Mouse (Mus musculus): ENCODE results near the gene Ssna1. TPM values are rescaled to one million over a fixed set of nuclear protein-coding genes. Genes with fewer than 3 reads are reported as not detected.

The Ssna1 gene
- total and polyA plus RNA-seq, 3 experiments, result 47.0 to 237 (median 100) TPM

DNA sequence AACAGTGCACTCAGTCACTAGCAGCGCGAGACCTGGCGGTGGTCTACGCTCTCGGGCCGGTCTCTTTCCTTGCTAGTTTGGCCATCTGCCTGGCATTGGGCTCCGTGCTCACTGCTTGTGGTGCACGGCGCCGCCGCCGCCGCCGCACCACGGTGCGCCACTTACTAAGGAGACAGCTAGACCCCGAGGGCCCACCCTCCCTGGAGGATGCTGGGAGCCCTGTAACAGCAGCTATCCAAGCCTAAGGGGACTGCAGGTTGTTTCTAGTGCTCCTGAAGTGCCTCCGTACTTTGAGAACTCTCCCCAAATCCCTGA, 18.5 kb upstream of the Ssna1 start:
- H3K4me1 ChIP-seq (ENCODE audit: insufficient read depth, low read depth, low read length), result peaks cover 26% of the 10 kb centered on the region
- ATAC-seq (ENCODE audit: extremely low read depth, insufficient number of reproducible peaks, low FRiP score, poor library complexity, severe bottlenecking) (no peak), DNase-seq (ENCODE audit: low spot score) (no peak)
- peaks cover 13% of the 10 kb centered on the region for H3K36me3 ChIP-seq (replicated peaks)
- H3K4me3 ChIP-seq (ENCODE audit: low read depth, low read length), result no peak overlapping the region
- H3K9me3 ChIP-seq (replicated peaks), result no peaks in the 10 kb centered on the region
- no peak for TF ChIP-seq POLR2AphosphoS5 (IDR thresholded peaks at IDR 0.05; ENCODE audit: insufficient replicate concordance, low read depth, low read length)
- TF ChIP-seq GATA2 (IDR thresholded peaks at IDR 0.05; ENCODE audit: borderline replicate concordance, low read depth, low read length), result no peak
- no peak for TF ChIP-seq GATA1 (IDR thresholded peaks at IDR 0.05; ENCODE audit: borderline replicate concordance, low read length)
- TF ChIP-seq TAL1 (conservative IDR thresholded peaks at IDR 0.05; ENCODE audit: low read depth, low read length), result no peak
- TF ChIP-seq CTCF (IDR thresholded peaks at IDR 0.05; ENCODE audit: low read depth, low read length), result no peak
- peaks cover 69% of the 10 kb centered on the region for H3K27me3 ChIP-seq (ENCODE audit: insufficient read depth, low read length)

GRCm38 (mm10) chr2:25290101-25290815, 18.0 kb upstream of the Ssna1 start:
- peaks cover 63% of the 10 kb centered on the region for H3K27me3 ChIP-seq (ENCODE audit: insufficient read depth, low read length)
- ATAC-seq (ENCODE audit: extremely low read depth, insufficient number of reproducible peaks, low FRiP score, poor library complexity, severe bottlenecking), result no peak
- peaks cover 26% of the 10 kb centered on the region for H3K4me1 ChIP-seq (ENCODE audit: insufficient read depth, low read depth, low read length)
- TF ChIP-seq TAL1 (conservative IDR thresholded peaks at IDR 0.05; ENCODE audit: low read depth, low read length) (no peak), GATA2 (IDR thresholded peaks at IDR 0.05; ENCODE audit: borderline replicate concordance, low read depth, low read length) (no peak), POLR2AphosphoS5 (IDR thresholded peaks at IDR 0.05; ENCODE audit: insufficient replicate concordance, low read depth, low read length) (no peak), GATA1 (IDR thresholded peaks at IDR 0.05; ENCODE audit: borderline replicate concordance, low read length) (no peak), CTCF (IDR thresholded peaks at IDR 0.05; ENCODE audit: low read depth, low read length) (no peak)
- no peak for DNase-seq (ENCODE audit: low spot score)
- H3K36me3 ChIP-seq (replicated peaks), result peaks cover 18% of the 10 kb centered on the region
- peak overlapping the region; percentile 20; the same call in 1 of the 2 replicates for H3K4me3 ChIP-seq (ENCODE audit: low read depth, low read length)
- H3K9me3 ChIP-seq (replicated peaks), result no peaks in the 10 kb centered on the region

- DNase-seq (ENCODE audit: low spot score) (no peak), ATAC-seq (ENCODE audit: extremely low read depth, insufficient number of reproducible peaks, low FRiP score, poor library complexity, severe bottlenecking) (no peak)
- H3K4me1 ChIP-seq (ENCODE audit: insufficient read depth, low read depth, low read length), result peaks cover 26% of the 10 kb centered on the region
- H3K27me3 ChIP-seq (ENCODE audit: insufficient read depth, low read length), result peaks cover 57% of the 10 kb centered on the region
- TF ChIP-seq GATA2 (IDR thresholded peaks at IDR 0.05; ENCODE audit: borderline replicate concordance, low read depth, low read length) (no peak), POLR2AphosphoS5 (IDR thresholded peaks at IDR 0.05; ENCODE audit: insufficient replicate concordance, low read depth, low read length) (no peak), GATA1 (IDR thresholded peaks at IDR 0.05; ENCODE audit: borderline replicate concordance, low read length) (no peak), CTCF (IDR thresholded peaks at IDR 0.05; ENCODE audit: low read depth, low read length) (no peak), TAL1 (conservative IDR thresholded peaks at IDR 0.05; ENCODE audit: low read depth, low read length) (no peak)
- peaks cover 24% of the 10 kb centered on the region for H3K36me3 ChIP-seq (replicated peaks)
- H3K4me3 ChIP-seq (ENCODE audit: low read depth, low read length), result peak within 1 kb of the TSS; percentile 20; the same call in 1 of the 2 replicates
- no peaks in the 10 kb centered on the region for H3K9me3 ChIP-seq (replicated peaks)
Observed at GRCm38 (mm10) chr2:25289651-25290050, 17.4 kb upstream of the Ssna1 start, which contains the start of gene Lrrc26. TSS of gene Lrrc26 (plus strand) at chr2:25289915.

GRCm38 (mm10) chr2:25288734-25289345, 16.6 kb upstream of the Ssna1 start:
- Histone ChIP-seq H3K27me3 (ENCODE audit: insufficient read depth, low read length) (peaks cover 49% of the 10 kb centered on the region), H3K4me3 (ENCODE audit: low read depth, low read length) (no peak overlapping the region), H3K9me3 (replicated peaks) (no peaks in the 10 kb centered on the region), H3K4me1 (ENCODE audit: insufficient read depth, low read depth, low read length) (peaks cover 26% of the 10 kb centered on the region), H3K36me3 (replicated peaks) (peaks cover 32% of the 10 kb centered on the region)
- ATAC-seq (ENCODE audit: extremely low read depth, insufficient number of reproducible peaks, low FRiP score, poor library complexity, severe bottlenecking) (no peak), DNase-seq (ENCODE audit: low spot score) (no peak)
- TF ChIP-seq GATA1 (IDR thresholded peaks at IDR 0.05; ENCODE audit: borderline replicate concordance, low read length) (no peak), CTCF (IDR thresholded peaks at IDR 0.05; ENCODE audit: low read depth, low read length) (no peak)

- Histone ChIP-seq H3K27me3 (ENCODE audit: insufficient read depth, low read length) (peaks cover 43% of the 10 kb centered on the region), H3K4me1 (ENCODE audit: insufficient read depth, low read depth, low read length) (peaks cover 26% of the 10 kb centered on the region), H3K9me3 (replicated peaks) (no peaks in the 10 kb centered on the region), H3K36me3 (replicated peaks) (peaks cover 39% of the 10 kb centered on the region), H3K4me3 (ENCODE audit: low read depth, low read length) (no peak within 1 kb of the TSS)
- TF ChIP-seq POLR2AphosphoS5 (IDR thresholded peaks at IDR 0.05; ENCODE audit: insufficient replicate concordance, low read depth, low read length), result no peak
- TF ChIP-seq CTCF (IDR thresholded peaks at IDR 0.05; ENCODE audit: low read depth, low read length), result no peak
- no peak for TF ChIP-seq TAL1 (conservative IDR thresholded peaks at IDR 0.05; ENCODE audit: low read depth, low read length)
- TF ChIP-seq GATA1 (IDR thresholded peaks at IDR 0.05; ENCODE audit: borderline replicate concordance, low read length), result no peak
- no peak for TF ChIP-seq GATA2 (IDR thresholded peaks at IDR 0.05; ENCODE audit: borderline replicate concordance, low read depth, low read length)
- DNase-seq (ENCODE audit: low spot score), result no peak
- ATAC-seq (ENCODE audit: extremely low read depth, insufficient number of reproducible peaks, low FRiP score, poor library complexity, severe bottlenecking), result no peak
Observed at GRCm38 (mm10) chr2:25287927-25288649, 15.8 kb upstream of the Ssna1 start, which contains the start of gene Tmem210. TSS of gene Tmem210 (plus strand) at chr2:25288145.

Measured in G1E (cell line).